Mouse (Mus musculus) ovary, adult 18-20 months (tissue): ENCODE measurements around the gene Gdpd4.
A peak's percentile ranks its signal among the peaks of the same experiment; 100 is the strongest.

Experiments used
- DNase-seq: peaks from one replicate; pipeline ENCODE4 v3.0.0; 2022; ENCODE audit warnings: low spot score, mixed read lengths

Gdpd4 gene

DNA sequence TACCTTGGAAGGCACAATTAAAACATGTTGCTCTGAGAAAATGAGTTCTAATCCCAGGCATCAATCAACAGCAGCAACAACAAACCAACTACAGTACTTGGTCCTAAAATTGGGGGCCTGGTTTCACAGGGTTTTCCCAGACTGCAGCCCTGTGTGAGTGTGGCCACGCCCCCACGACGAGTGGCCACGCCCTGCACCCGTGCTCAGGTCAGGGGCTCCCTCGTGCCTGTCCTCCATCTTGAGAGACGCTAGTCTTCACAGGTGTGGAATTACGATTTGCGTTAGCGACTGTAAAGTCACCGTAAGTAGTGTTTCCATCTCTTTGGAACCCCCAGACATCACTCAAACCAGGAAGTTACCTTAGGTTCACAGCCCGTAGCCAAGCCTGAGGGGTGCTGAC is at the start of gene Gdpd4:
Gdpd4 (plus strand) TSS at position 214 of the 400 bp plus-strand sequence.
- DNase-seq, result no peak

DNA sequence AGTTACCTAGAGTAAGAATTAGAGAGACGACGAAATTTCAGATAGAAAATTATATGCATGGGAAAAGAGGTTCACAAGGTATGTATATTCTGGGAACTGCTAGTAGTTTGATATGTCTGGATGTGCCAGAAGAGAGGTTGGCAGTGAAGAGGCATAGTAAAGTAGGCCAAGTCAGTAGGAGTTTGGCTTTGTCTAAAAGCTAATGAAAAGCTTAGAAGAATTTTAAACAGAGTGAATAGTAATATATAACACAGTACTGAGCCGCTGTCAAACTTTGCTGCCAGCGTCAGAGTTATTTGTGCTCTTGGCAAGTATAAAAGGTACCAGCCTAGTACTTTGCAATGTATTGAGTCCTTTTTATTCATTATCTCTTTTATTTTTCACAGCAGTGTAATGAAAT is 47.4 kb upstream of the Gdpd4 start:
- DNase-seq, result no peak

DNA sequence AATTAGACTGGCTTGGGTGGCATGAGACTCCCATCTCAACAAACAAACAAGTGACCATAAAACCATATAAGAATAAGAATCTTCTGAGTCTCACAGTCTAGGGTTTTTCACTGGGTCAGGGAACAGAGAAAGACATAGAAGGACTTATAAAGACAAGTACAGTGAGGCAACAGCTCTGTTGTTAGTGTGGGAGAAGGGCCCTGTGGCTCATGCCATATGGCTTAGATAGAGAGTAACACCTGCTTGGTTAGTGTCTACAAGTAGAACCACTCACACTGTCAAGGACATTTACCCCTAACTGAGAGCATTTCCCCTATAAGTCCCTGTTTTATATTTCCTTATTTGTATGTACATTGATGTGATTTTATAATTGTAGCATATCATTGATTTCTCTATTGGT is 46.4 kb upstream of the Gdpd4 start:
- no peak for DNase-seq

DNA sequence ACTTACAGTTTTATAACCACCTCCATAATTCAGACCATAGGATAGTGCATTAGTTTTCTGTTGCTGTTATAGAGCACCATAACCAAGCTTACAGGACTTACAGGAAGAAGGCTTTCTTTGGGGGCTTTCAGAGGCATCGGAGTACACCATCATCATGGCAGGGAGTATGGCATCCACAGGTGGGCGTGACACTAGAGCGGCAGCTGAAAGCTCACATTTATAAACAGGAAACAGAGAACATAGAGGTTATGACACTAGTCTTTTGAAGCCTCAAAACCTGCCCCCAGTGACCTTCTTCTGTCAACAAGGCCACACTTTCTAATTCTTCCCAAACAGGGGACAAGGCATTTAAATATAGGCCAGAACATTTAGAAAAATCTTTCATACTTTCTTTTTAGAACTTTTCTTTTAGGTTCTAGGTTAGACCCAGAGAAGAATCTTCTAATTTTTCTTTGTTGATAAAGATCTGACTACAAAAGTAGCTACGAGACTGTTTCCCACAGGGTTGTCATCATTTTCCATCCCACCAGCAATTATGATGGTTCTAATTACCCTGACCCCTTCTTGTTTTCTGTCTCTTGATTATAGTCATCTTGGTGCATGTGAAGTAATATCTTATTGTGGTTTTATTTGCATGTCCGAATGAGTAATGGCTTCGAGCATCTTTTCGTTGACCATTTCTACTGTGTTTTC is 41.8 kb upstream of the Gdpd4 start:
- no peak for DNase-seq

DNA sequence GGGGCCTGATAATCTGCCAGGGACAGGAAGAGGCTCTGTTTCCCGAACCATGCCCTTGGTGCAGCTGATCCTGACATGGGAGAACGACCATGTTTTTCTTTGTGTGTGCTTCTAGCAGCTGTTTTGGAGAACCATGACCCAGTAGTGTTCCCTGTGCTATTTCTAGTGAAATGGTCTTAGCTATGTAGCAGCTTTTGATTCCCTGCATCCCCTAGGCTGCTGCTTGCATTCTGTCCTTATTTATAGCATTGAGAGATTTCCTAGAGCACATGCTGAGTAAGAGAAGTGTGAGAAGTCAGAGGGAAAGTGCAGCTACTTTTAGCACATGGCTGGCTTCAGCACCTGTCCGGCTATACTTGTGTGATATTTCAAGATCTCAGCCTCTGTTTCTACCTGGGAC is 8.1 kb upstream of the Gdpd4 start:
- DNase-seq, result no peak

DNA sequence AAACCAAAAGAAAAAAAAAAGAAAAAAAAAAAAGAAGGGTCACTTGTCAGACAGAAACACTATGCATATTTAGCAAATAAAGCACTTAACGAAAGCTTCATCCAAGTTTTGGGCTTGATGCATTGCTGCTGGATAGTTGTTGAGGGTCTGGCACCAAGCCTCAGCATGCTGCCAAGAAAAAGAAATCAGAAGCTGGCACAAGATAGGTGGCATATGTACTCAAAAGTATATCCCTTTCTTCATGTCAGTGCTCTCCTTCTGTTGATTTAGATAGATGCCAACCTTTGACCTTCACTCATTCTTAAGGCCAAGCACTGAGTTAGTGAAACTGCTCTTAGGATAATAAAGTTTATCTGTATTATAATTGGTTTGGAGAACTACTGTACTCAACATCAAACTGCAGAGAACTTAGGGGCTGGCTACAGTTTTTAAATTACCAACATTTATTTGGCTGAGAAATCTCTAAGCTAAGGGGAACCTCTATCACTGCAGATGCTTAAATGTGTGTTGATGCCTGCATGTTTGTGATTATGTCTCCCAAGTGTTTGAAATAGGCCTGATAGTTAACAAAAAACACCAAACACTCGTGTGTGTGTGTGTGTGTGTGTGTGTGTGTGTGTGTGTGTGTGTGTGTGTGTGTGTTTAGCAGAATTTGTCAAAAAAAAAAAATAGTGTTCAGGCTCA is 4.8 kb upstream of the Gdpd4 start:
- no peak for DNase-seq

DNA sequence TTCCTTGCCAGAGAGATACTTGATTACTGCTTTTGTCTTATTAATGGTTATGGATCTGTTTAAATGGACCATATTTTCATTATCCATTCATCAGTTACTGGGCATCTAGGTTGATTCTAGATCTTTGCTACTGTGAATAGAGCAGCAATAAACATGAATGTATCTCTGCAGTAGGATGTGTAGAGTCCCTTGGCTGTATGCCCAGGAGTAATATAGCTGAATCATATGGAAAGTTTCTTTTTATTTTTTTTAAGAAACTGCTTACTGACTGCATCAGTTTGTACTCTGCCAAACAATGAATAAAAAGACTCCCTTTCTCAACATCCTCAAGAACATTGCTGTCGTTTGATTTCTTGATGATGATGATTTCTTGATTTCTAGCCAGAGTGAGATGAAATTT is 6.1 kb downstream of the Gdpd4 start:
- no peak for DNase-seq

DNA sequence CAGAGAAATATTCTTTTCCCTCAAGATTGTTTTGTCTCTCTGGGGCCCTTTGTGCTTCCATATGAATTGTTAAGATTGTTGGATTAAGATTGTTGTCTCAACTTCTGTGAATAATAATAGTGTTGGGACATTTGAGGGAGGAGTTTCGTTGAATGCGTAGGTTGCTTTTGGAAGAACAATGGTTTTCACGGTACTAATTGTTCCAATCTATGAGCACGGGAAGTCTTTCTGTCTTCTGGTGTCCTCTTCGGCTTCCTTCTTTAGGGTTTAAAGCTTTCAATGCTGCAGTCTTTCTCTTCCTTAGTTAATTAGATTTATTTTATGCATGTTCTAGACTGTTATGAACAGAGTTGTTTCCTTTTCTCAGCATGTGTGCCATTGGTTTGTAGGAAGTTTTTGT is 7.2 kb downstream of the Gdpd4 start:
- no peak for DNase-seq

DNA sequence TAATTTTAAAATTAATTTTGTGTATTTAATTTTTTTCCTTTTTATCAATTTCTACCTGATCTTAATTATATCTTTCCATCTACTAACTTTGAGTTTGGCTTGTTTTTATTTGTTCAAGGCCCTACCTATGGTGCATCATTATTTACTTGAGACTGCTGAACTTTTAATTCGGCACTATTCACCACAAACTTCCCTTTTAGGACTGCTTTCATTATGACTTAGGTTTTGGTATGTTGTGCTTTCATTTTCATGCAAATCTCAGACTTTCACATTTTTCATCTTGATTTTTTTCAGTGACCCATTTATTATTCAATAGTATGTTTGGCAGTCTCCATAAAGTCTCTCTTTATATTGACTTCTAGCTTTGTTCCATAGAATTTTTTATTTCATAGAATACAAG is 24.7 kb downstream of the Gdpd4 start:
- DNase-seq, result no peak

DNA sequence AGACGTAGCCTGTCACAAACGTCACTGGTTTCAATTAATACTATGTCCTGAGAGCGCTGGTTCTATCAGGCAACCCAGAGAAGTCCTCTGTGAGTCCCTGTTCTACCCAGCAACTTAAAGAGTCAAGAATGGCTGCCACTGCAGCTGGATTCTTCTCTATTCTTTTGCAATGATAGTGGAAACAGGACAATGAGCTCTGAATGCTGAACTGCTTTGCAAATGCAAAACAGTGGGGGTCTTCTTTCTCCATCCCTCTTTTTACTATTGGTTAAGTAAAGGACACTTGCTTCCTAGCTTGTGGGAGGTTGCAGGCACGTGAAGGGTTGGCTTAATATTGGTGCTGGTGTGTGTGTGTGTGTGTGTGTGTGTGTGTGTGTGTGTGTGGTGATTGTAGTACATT is 52.7 kb downstream of the Gdpd4 start:
- no peak for DNase-seq

DNA sequence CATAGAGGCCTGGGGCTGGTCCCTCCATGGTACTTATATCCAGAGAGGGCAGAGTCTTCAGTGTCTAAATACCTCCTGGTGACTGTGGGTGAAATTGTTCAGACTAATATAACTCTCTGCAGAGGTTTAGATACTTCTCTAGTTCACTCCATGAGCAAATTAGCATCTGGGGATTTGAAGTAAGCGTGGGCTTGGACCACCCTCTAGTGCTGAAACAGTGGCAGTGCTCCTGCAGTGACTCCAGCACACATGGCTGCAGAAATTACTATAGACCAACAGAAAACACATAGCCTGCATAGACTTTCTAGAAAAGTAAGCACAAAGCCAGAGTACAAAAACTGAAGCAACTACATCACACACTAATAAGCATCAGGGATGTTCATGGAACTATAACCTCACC is 57.7 kb downstream of the Gdpd4 start:
- DNase-seq, result peak; percentile 20

DNA sequence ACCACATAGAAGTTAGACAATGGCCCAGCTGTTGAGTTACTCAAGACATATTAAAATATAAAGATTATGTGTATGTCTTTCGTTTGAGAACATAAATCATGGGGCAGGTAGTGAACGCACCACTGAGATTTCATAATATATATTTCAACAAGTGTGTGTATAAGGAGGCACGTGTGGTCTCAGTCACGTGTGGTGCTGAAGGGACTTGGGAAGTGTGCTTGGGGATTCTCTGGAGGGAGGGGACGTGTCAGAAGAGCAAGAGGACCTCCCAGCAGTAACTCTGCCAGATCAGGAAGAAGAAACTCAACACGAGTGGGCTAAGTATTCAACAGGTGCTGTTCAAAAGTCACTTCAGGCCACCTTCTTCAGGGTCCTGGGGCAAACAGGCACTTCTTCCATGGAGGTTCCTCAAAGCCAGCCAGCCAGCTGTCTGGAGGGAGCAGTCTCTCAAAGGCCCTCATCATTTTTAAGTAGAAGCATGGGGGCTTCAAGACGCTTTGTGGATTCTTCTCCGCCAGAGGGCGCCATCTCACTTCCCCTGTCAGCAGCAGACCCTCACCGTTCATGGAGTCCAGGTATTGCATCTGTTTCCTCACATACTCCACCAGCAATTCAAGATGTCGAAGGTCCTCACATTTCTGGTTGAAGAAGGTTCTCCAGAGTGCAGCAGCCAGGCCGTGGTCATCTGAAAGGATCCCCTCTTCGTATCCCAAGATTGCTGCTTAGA is 64.5 kb downstream of the Gdpd4 start:
- no peak for DNase-seq

DNA sequence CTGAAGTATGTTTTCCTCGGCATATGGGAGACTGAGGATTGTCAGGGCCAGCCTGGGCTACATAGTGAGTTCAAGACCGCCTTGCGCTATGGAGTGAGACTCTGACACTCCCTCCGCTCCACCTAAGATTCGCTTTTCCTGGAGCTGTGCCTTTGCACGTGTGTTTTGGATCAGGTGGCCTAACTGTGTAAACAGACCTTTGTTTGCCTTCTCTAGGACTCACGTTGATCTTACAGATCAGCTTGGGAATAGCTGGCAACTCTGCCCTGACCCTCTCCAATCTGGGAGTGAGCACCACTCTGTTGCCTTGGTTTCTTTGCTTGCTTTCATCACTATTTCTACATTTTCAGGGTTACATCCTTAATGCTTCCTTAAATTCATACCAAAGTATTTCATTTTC is 82.9 kb downstream of the Gdpd4 start:
- DNase-seq, result no peak

DNA sequence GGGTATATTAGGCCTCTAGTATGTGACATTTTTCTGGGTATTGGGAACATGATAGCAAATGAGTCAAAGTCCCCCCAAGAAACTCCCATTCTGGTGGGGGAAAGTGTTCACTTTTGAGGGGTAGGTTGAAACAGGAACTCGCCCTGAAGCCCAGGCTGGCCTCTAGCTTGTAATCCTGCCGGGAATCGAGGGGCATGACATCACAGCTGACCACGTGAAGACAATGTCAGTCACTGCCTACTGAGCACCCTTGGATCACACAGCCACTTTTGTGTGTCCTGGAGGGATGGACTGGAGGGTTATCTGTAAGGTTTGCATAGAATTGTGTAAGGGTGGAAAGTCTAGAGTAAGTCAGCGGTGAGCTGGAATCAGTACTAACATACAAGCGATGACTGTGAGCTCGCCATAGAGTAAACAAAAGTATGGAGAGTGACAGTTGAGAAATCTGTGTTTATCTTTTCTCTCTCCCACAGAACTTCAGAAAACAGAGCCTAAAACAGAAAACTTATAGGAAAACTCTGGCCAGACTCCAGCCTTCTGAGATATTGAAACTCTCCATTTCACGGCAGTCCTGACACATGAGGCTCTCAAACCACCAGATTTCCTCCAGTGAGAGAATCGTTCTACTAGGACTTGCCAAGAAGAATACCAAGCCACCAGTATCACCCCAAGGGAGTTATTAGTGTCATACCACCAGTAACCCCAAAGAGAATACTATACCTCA is 128.5 kb downstream of the Gdpd4 start:
- DNase-seq, result no peak

DNA sequence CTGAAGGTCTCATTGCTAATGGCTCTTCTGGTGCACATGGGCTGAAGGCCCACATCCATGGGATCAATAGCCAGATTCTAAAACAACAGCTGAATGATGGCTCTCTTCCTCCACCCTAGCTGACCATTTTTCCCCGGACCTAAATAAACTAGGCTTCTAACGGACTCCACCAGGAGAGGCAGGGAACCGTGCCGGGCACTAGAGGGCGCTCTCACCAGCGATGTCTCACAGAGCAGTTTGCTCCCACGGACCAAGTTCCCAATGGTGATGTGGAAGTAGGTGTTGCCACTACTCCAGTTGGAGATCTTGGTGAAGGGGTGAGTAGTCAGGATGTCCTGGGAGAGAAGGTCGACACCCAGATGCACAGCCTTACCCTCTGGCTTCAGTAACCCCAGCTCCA is 132.2 kb downstream of the Gdpd4 start:
- DNase-seq, result no peak

DNA sequence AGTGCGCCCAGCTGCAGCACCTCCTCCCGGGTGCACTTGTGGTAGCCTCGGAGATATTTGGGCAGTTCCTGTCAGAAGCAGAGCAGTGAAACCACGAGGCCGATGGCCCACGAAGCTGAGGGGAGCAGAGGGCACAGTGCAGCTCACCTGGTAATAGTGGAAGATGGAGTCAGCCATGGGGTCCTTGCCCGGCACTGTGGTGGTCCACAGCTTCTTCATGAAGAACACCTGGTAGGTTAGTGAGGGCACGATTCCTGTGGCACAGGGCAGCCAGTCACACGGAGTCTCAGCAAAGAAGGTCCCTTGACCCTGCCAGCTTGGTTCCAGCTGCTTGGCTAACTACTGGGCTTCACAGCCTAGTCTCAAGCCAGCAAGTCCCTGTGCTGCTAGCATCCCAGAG is 134.7 kb downstream of the Gdpd4 start:
- no peak for DNase-seq

DNA sequence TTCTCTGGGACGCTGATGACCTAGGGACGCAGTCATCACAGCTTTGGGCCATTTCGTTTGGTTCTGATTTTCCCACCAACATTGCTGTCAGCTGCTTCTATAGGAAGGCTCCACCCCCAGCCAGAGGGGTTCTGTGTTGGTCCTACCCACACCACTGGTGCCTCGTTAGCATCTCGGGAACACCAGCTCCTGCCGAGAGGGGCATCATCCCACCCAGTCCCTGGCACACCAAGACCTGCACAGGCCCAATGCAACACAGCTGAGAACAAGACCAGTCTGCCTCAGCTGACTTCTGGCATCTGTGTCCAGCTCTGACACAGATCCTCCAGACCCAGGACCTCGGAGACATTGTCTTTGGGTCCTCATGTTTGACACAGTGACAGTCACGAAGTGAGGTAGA is 135.2 kb downstream of the Gdpd4 start:
- DNase-seq, result no peak

DNA sequence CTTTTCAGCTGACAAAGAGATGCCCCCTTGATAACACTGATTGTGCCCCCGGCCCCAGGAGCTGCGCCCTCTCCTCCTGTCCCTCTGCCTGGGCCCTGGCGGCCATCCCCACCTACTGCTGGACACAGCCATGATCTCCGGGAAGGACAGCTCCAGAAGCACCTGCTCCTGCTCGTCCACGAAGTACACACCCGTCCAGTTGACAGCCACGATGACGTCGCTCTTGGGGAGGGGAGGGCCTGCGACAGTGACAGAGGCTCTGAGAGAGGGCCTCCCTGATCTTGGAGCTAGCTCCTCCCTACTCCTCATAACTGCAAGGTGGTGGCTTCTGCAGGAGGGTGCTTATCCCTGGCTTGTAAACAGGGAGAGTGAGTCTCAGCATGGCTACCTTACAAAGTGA is 146.5 kb downstream of the Gdpd4 start:
- DNase-seq, result no peak

DNA sequence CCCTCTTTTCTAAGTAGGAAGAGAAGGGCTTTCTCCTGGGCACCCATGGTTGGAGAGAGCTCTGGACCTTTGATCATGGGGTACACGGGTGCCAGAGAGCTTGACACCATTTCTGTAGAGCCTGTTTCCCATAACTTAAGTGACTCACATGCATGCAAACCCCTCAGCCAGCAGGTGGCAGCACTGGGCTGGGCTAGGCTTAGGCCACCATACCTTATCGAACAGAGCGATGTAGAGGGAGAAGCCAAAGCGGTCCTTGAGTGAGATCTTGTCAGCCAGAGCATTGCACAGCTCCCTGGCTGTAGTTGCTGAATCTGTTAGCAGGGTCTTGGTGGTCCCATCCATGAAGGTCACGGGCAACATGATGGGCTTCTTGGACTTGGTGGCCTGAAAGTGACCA is 151.9 kb downstream of the Gdpd4 start:
- peak; percentile 71 for DNase-seq

DNA sequence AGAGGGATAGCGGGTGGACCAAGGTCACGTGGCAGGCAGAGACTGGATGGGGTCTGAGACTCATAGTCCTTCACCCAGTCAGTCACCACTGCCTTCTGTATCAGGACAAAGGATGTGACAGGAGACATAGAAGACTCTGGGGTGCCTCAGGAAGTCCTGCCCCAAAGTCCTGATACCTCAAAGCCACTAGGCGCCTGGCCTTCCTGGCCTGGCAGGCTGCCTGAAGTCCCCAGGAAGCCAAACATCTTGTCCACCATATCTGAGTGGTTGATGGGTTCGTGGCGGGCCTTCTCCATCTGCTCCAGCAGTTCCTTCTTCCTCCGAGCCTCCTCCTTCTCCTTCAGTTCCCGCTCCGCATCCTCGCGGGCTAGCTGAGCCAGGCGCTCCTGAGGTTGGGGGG is 157.7 kb downstream of the Gdpd4 start:
- no peak for DNase-seq

DNA sequence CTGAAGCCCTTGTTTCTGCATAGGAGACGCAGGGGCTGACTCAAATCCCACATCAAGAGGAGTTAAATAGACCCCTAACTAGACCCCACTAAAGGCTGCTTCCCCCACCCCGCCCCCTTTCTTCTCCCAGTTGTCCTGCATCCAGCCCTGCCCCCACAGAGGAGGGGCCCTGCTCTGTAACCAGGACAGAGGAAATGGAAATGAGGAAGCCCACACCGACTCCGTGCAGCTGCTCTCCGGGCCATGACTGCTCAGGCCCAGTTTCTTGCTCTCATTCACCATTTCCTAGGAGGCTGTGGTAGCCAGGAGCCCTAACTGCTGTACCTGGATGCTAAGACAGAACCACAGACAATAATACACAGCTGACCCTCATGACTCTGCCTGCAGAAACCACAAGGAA is 162.6 kb downstream of the Gdpd4 start:
- no peak for DNase-seq

DNA sequence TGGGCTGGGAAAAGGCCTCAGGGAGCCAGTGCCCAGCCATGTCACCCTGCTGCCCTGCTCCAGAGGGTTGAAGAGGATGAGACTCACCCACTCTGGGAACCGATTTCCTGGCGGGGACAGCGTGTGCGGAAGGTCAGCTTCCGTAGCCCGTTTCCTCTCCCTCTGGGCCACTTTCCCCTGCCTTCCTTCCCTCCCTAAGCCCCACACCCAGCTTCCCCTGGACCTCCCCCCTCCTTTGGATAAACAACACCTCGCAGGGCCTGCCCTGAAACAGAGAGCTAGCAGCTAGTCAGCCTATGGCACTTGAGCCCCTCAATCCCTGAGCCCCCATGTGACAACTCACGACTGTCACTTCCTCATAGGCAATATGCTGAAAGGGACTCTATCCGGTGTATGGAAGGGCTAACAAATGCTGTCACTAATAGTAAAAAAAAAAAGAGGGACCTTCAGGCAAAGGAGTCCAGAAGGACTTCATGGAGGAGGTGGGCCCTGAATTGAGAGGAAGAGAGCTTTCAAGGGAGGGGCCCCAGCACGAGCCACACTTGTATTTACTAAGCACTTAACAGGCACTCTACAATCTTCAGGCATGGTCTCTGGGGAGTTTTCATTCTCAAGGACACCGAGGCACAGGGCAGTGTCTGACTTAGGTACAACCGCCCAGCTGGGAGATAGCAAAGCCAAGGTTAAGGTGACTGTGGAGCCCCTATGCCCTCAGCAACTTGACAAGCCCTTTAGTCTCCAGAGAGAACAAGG is 165.0 kb downstream of the Gdpd4 start:
- DNase-seq, result no peak
